Mouse (Mus musculus): ENCODE measurements around the gene Sigirr. TPM values are rescaled to one million over a fixed set of nuclear protein-coding genes. Genes with fewer than 3 reads are reported as not detected.
A peak's percentile ranks its signal among the peaks of the same experiment; 100 is the strongest.

The Sigirr gene
- 1 to 10 TPM; 2.3 to 2.8 TPM for total RNA-seq (2021)

GRCm38 (mm10) chr7:141099911-141100691 is at the start of gene Sigirr:
Gene Sigirr (minus strand): TSS chr7:141100572.
- peak in 1 of 2 experiments; percentile 57 for DNase-seq (ENCODE audit: extremely low spot score in 1 of 2, low spot score in 2 of 2)
- intact Hi-C loops (cut with DNase I) = no loop called here

GRCm38 (mm10) chr7:141148639-141149038 is 48.3 kb upstream of the Sigirr start:
- intact Hi-C loops (cut with DNase I) = no loop called here

DNA sequence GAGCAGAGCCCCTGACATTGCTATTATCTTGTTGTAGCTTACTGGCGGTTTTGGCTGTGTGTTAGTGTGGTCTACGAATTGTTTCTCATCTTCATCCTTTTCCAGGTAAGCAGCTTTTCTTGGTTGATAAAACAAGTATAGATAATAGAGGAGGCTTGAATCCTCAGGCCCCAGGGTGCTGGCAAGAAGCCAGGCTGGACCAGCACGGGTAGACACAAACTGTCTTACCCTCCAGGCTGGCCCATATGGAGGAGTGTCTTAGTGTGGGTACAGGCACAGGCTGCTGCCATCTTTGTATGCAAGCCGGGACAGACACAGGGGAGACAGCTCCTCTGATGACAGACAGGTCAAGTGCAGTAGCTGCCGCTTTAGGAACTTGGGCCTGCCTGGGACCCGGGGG is 46.7 kb upstream of the Sigirr start:
- no peak for DNase-seq (ENCODE audit: extremely low spot score in 1 of 2, low spot score in 2 of 2)
- intact Hi-C loops (cut with DNase I) = no loop called here

More at GRCm38 (mm10) chr7:141148639-141149038, 48.3 kb upstream of the Sigirr start:
- no peak for DNase-seq (ENCODE audit: extremely low spot score in 1 of 2, low spot score in 2 of 2)

- intact Hi-C loops (cut with DNase I) = no loop called here
- no peak for DNase-seq (ENCODE audit: extremely low spot score in 1 of 2, low spot score in 2 of 2)
Observed at GRCm38 (mm10) chr7:141146043-141146595, 45.7 kb upstream of the Sigirr start.

DNA sequence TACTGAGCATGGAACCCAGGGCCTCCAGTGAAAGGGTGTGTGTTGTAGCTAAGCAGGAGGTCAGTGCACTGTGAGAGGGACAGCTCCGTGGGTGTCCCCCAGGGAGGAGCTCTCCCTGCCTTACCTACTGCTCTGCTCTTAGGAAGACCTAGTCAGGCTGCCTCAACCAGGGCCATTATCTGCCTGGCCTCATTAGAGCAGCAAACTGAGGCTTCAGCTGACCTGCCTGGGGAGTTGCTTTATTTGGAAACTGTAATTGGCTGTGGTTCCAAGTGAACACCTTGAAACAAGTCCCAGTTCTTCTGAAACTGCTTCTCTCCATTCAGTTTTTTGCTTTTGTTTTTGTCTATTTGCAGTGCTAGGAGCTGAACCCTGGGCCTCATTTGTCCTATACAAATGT is 45.0 kb upstream of the Sigirr start:
- intact Hi-C loops (cut with DNase I) = no loop called here
- no peak for DNase-seq (ENCODE audit: extremely low spot score in 1 of 2, low spot score in 2 of 2)

- intact Hi-C loops (cut with DNase I) = no loop called here
Observed at GRCm38 (mm10) chr7:141144650-141145049, 44.3 kb upstream of the Sigirr start.

GRCm38 (mm10) chr7:141143861-141144260 is 43.5 kb upstream of the Sigirr start:
- no peak for DNase-seq (ENCODE audit: extremely low spot score in 1 of 2, low spot score in 2 of 2)
- intact Hi-C loops (cut with DNase I) = no loop called here

More at GRCm38 (mm10) chr7:141144650-141145049, 44.3 kb upstream of the Sigirr start:
- DNase-seq (ENCODE audit: extremely low spot score in 1 of 2, low spot score in 2 of 2) = no peak

- intact Hi-C loops (cut with DNase I) = no loop called here
- DNase-seq (ENCODE audit: extremely low spot score in 1 of 2, low spot score in 2 of 2) = peak in 1 of 2 experiments; percentile 60
Observed at GRCm38 (mm10) chr7:141143112-141143511, 42.7 kb upstream of the Sigirr start.

DNA sequence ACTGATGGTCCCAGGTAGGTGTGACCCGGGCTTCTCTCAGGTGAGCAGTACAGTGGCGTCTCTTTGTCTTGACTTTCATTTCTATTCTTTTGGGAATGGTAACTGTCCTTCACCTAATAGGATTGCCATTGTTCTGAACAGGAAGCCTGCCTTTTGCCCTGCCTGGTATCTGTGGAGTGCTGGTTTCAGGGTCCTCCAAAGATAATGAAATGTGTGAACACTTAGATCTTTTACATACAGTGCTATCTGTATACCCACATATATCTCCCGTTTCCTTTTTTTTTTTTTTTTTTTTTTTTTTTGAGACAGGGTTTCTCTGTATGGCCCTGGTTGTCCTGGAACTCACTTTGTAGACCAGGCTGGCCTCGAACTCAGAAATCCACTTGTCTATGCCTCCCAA is 41.0 kb upstream of the Sigirr start:
- no peak for DNase-seq (ENCODE audit: extremely low spot score in 1 of 2, low spot score in 2 of 2)
- intact Hi-C loops (cut with DNase I) = no loop called here

DNA sequence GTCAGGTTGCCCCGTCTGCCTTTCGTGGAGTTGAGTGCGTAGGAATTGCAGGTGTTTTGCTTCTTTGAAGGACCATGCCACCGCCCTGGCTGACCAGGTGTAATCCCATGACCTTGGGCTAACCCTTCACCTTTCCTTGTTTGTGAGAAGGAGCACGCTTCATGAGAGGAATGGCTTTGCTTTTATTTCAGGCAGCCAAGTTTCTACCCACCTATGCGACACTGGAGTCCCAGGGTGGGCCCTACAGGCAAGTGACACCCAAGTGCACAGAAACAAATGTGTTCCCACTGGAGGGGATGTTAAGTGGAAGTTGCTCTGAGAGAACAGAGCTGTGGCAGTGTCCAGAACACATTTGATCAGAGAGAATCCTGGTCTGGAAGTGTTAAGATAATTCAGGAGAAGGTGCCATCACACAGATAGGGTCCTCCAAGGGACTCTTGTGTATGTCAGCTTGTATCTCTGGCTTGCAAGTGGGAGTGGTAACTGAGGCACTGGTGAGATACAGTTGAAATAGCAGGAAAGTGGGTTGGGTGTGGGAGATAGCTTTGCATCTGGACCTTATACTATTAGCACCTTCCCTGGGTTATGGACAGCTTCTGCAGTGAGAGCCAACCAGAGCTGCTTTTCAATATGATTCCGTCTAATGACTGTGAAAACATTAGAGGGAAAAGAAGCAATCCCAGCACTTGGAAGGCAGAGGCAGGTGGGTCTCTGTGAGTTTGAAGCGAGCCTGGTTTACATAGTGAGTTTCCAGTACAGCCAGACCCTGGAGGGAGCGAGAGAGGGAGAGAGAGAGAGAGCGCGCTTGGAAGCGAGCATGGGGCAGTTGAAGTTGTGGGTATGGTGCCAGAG is 31.8 kb upstream of the Sigirr start:
- intact Hi-C loops (cut with DNase I) = loop anchor here (5.0 kb wide), 1 partner anchor 40 kb away; the partner anchor contains the start of gene Rnh1
- no peak for DNase-seq (ENCODE audit: extremely low spot score in 1 of 2, low spot score in 2 of 2)

- intact Hi-C loops (cut with DNase I) = loop anchor here (5.0 kb wide), 1 partner anchor 41 kb away; the partner anchor contains the start of gene Rnh1
- peak; percentile 87 to 94 for DNase-seq (ENCODE audit: extremely low spot score in 1 of 2, low spot score in 2 of 2)
Observed at GRCm38 (mm10) chr7:141131024-141131820, 30.9 kb upstream of the Sigirr start.

GRCm38 (mm10) chr7:141123517-141123856 is 23.1 kb upstream of the Sigirr start:
- intact Hi-C loops (cut with DNase I) = no loop called here
- no peak for DNase-seq (ENCODE audit: extremely low spot score in 1 of 2, low spot score in 2 of 2)

GRCm38 (mm10) chr7:141122689-141123516 is 22.5 kb upstream of the Sigirr start:
- intact Hi-C loops (cut with DNase I) = no loop called here
- DNase-seq (ENCODE audit: extremely low spot score in 1 of 2, low spot score in 2 of 2) = peak; percentile 84 to 96

DNA sequence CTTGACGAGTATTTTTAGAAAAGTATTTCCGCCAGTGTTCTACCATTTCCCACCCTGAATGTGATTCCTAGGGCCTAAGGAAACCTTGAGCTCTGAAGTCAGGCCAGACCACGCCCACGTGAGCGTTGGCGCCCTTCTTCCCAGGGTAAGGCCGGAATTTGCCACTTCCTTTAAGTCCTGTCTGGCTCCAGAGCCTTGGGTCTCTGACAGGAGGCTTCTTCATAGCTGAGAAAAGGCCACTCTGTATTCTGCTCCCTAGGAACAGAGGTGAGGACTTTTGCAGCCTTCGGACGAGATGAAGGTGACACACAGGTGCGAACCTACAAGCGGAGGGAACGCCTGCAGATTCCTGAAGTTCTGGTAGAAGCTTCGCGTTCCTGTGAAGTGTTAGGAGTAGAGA is 21.9 kb upstream of the Sigirr start, which contains the start of gene Ptdss2:
TSS of gene Ptdss2 (plus strand) at position 138 of the 400 bp plus-strand sequence.
- intact Hi-C loops (cut with DNase I) = no loop called here
- peak in 1 of 2 experiments; percentile 78 for DNase-seq (ENCODE audit: extremely low spot score in 1 of 2, low spot score in 2 of 2)

DNA sequence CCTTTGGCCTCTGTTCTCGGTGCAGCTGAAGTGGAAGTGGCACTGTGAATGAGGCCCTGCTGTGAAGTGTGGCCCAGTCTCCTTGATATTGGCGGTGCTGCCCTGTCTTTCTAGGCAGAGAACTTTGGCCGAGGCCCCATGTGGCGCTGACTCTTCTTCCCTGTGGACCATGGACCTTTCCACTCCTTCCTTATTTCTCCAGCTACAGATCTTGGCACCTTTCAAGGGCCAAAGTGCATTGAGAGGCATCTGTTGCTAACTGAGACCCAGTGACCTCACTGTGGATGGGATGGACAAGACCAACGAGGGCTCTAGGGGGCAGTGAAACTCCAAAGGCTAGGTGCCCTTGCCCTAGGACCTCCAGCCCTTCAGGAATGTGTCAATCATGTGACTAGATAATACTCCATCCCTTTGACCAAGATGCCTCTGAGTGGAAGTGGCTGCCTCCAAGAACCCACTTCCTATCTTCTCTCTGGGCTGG is 20.7 kb upstream of the Sigirr start:
- intact Hi-C loops (cut with DNase I) = no loop called here
- no peak for DNase-seq (ENCODE audit: extremely low spot score in 1 of 2, low spot score in 2 of 2)

- intact Hi-C loops (cut with DNase I) = no loop called here
- no peak for DNase-seq (ENCODE audit: extremely low spot score in 1 of 2, low spot score in 2 of 2)
Observed at GRCm38 (mm10) chr7:141120605-141121004, 20.2 kb upstream of the Sigirr start.

DNA sequence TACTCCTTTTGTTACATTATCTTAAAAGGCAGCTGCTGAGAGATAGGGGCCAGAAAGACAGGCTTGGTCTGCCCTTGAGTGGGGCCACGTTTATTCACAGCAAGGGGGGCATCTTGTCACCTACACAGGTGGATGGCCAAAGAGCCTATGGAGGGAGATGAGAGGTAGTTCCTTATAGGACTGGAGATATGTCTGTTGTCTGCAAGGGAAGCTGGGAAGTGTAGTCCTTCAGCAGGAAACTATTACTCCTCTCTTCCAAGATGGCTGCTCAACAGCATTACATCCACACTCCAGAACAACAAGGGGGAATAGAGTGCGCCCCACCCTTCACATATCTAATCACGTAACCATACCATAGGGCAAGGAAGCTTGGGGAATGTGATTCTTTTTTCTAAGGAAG is 19.1 kb upstream of the Sigirr start:
- no peak for DNase-seq (ENCODE audit: extremely low spot score in 1 of 2, low spot score in 2 of 2)
- intact Hi-C loops (cut with DNase I) = no loop called here

GRCm38 (mm10) chr7:141117636-141118035 is 17.3 kb upstream of the Sigirr start, which contains the start of gene Ano9:
Gene Ano9 (minus strand): TSS chr7:141117806.
- intact Hi-C loops (cut with DNase I) = no loop called here
- DNase-seq (ENCODE audit: extremely low spot score in 1 of 2, low spot score in 2 of 2) = no peak

Data from left cerebral cortex, postnatal 10 days (tissue).